Mouse (Mus musculus): ENCODE measurements at regions not wholly inside any gene's neighbourhood (a gene's known extent, or its start where the extent isn't known, plus 50 kb on each side); places are given as distances from the start of the nearest gene placed in this dataset.

GRCm38 (mm10) chr8:7108849-7109248, 1552.2 kb downstream of the Efnb2 start:
- Histone ChIP-seq H3K27me3 (ENCODE audit: control insufficient read depth, insufficient read depth, low read length) (no peaks in the 10 kb centered on the region), H3K36me3 (replicated peaks; ENCODE audit: control insufficient read depth, insufficient read depth, low read depth, low read length) (no peaks in the 10 kb centered on the region), H3K9ac (replicated peaks; ENCODE audit: low read length) (no peak overlapping the region), H3K27ac (replicated peaks; ENCODE audit: low read depth, low read length) (no peak overlapping the region), H3K9me3 (replicated peaks; ENCODE audit: control insufficient read depth, low read length) (no peaks in the 10 kb centered on the region), H3K4me3 (ENCODE audit: low read depth, low read length) (no peak overlapping the region), H3K4me1 (ENCODE audit: control insufficient read depth, insufficient read depth, low read length) (no peaks in the 10 kb centered on the region), H3K4me2 (ENCODE audit: low read depth, low read length) (no peak overlapping the region)
- DNase-seq (ENCODE audit: low spot score) (no peak), ATAC-seq (replicated peaks; ENCODE audit: insufficient number of reproducible peaks, low FRiP score, low TSS enrichment, low read depth) (no peak)

DNA sequence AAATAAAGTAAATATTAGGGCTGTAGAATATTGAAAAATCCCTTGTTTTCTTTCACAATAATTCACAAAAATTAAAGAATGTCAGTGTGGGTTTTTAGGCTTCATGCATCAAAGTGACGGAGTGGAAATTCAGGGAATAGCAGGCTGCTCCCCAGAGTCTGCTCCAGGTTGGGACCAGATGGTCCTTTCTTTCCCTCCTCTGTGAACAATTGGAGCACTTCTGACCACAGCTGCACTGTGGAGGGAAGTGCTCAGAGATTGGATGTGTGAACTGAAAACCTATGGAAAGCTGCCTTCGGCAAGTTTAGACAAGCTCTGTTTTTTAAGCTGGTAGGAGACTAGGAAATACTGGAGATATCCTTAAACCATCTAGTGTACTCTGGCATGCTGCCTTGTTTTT, 1563.5 kb downstream of the Efnb2 start:
- DNase-seq (ENCODE audit: low spot score), result peak; percentile 62
- no peaks in the 10 kb centered on the region for H3K4me1 ChIP-seq (ENCODE audit: control insufficient read depth, insufficient read depth, low read length)
- no peak overlapping the region for H3K4me3 ChIP-seq (ENCODE audit: low read depth, low read length)
- H3K4me2 ChIP-seq (ENCODE audit: low read depth, low read length), result no peak overlapping the region
- H3K36me3 ChIP-seq (replicated peaks; ENCODE audit: control insufficient read depth, insufficient read depth, low read depth, low read length), result no peaks in the 10 kb centered on the region
- peak; percentile 52 for ATAC-seq (replicated peaks; ENCODE audit: insufficient number of reproducible peaks, low FRiP score, low TSS enrichment, low read depth)
- H3K27ac ChIP-seq (replicated peaks; ENCODE audit: low read depth, low read length), result no peak overlapping the region
- no peaks in the 10 kb centered on the region for H3K27me3 ChIP-seq (ENCODE audit: control insufficient read depth, insufficient read depth, low read length)
- 19% methylated on average over 2 of the region's 2 CpGs for WGBS
- H3K9me3 ChIP-seq (replicated peaks; ENCODE audit: control insufficient read depth, low read length), result no peaks in the 10 kb centered on the region
- no peak overlapping the region for H3K9ac ChIP-seq (replicated peaks; ENCODE audit: low read length)

- Histone ChIP-seq H3K27me3 (ENCODE audit: control insufficient read depth, insufficient read depth, low read length) (no peaks in the 10 kb centered on the region), H3K4me3 (ENCODE audit: low read depth, low read length) (no peak overlapping the region), H3K4me2 (ENCODE audit: low read depth, low read length) (no peak overlapping the region), H3K27ac (replicated peaks; ENCODE audit: low read depth, low read length) (no peak overlapping the region), H3K36me3 (replicated peaks; ENCODE audit: control insufficient read depth, insufficient read depth, low read depth, low read length) (no peaks in the 10 kb centered on the region), H3K9ac (replicated peaks; ENCODE audit: low read length) (no peak overlapping the region), H3K4me1 (ENCODE audit: control insufficient read depth, insufficient read depth, low read length) (no peaks in the 10 kb centered on the region), H3K9me3 (replicated peaks; ENCODE audit: control insufficient read depth, low read length) (no peaks in the 10 kb centered on the region)
- WGBS, result 60% methylated on average over 2 of the region's 2 CpGs
- ATAC-seq (replicated peaks; ENCODE audit: insufficient number of reproducible peaks, low FRiP score, low TSS enrichment, low read depth) (no peak), DNase-seq (ENCODE audit: low spot score) (no peak)
Observed at GRCm38 (mm10) chr8:7092831-7093230, 1568.2 kb downstream of the Efnb2 start.

DNA sequence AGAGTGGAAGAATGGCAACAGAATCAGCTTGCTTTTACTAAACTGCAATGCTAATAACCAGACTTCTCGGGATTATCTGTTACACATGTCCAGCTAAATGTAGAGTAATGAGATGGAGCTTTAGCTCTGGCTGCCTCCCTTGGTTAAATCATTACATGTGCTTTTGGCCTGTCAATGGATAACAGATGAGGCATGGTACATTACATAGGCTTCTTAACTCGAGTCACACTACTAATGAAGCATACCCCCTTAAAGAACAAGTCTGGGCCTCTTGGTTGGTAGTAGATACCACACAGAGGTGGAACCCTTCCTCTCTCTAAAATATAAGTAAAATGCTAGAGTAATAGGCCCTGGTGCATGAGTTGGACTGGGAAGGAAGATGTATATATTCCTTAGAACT, 1572.9 kb downstream of the Efnb2 start:
- no peaks in the 10 kb centered on the region for H3K36me3 ChIP-seq (replicated peaks; ENCODE audit: control insufficient read depth, insufficient read depth, low read depth, low read length)
- H3K4me1 ChIP-seq (ENCODE audit: control insufficient read depth, insufficient read depth, low read length), result no peaks in the 10 kb centered on the region
- ATAC-seq (replicated peaks; ENCODE audit: insufficient number of reproducible peaks, low FRiP score, low TSS enrichment, low read depth) (no peak), DNase-seq (ENCODE audit: low spot score) (no peak)
- 45% methylated on average over 2 of the region's 2 CpGs for WGBS
- H3K9ac ChIP-seq (replicated peaks; ENCODE audit: low read length), result no peak overlapping the region
- no peak overlapping the region for H3K4me3 ChIP-seq (ENCODE audit: low read depth, low read length)
- H3K4me2 ChIP-seq (ENCODE audit: low read depth, low read length), result no peak overlapping the region
- no peaks in the 10 kb centered on the region for H3K27me3 ChIP-seq (ENCODE audit: control insufficient read depth, insufficient read depth, low read length)
- no peaks in the 10 kb centered on the region for H3K9me3 ChIP-seq (replicated peaks; ENCODE audit: control insufficient read depth, low read length)
- no peak overlapping the region for H3K27ac ChIP-seq (replicated peaks; ENCODE audit: low read depth, low read length)

DNA sequence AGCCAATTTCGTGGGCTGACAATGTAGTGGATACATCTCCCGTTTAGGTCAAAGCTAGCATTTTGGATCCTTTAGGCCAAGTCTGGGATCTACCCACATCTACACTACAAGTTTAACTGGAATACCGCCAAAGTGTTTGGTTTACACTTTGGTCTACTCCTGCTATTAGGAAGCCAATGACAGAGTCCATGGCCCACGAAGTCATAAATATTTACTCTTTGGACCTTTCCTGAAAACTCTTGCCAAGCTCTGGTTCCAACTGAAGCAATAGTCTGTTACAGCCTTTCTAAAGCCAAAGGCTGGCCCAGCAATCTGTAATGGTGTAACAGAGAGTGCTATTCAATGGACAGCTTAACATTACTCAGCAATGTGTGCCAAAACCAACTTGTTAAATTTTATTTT, 1600.8 kb downstream of the Efnb2 start:
- Histone ChIP-seq H3K4me2 (ENCODE audit: low read depth, low read length) (no peak overlapping the region), H3K9me3 (replicated peaks; ENCODE audit: control insufficient read depth, low read length) (no peaks in the 10 kb centered on the region), H3K27ac (replicated peaks; ENCODE audit: low read depth, low read length) (no peak overlapping the region), H3K36me3 (replicated peaks; ENCODE audit: control insufficient read depth, insufficient read depth, low read depth, low read length) (no peaks in the 10 kb centered on the region), H3K4me1 (ENCODE audit: control insufficient read depth, insufficient read depth, low read length) (no peaks in the 10 kb centered on the region), H3K9ac (replicated peaks; ENCODE audit: low read length) (no peak overlapping the region), H3K4me3 (ENCODE audit: low read depth, low read length) (no peak overlapping the region), H3K27me3 (ENCODE audit: control insufficient read depth, insufficient read depth, low read length) (no peaks in the 10 kb centered on the region)
- no peak for ATAC-seq (replicated peaks; ENCODE audit: insufficient number of reproducible peaks, low FRiP score, low TSS enrichment, low read depth)
- no peak for DNase-seq (ENCODE audit: low spot score)
- WGBS, result 85% methylated on average over 4 of the region's 4 CpGs

DNA sequence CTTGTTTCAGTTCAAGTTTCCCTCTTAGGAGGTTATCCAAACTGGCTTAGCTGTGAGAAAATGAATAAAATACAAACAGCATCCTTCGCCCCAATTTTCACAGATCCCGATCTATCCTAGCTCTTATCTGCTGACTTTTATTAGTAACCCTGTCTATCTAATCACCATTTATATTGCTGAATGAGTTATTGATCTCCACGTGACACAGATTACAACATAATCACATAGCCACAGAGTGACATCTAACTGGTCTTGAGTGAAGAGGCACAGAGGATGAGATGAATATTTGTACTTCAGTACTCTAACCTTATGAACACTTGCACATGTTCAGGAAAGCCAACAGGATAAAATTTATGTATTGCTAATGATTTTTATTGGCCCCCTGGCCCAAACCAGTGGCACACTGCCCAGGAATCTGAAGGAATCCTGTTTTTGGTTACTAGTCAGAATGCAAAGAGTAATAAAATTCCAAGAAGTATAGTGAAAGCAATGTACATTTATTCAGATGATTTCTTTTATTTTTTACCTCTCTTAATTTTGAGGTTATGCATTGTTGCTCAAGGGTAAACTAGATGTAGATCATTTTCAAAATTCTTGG, 1634.7 kb downstream of the Efnb2 start:
- Histone ChIP-seq H3K27ac (replicated peaks; ENCODE audit: low read depth, low read length) (no peak overlapping the region), H3K4me1 (ENCODE audit: control insufficient read depth, insufficient read depth, low read length) (no peaks in the 10 kb centered on the region), H3K36me3 (replicated peaks; ENCODE audit: control insufficient read depth, insufficient read depth, low read depth, low read length) (no peaks in the 10 kb centered on the region), H3K27me3 (ENCODE audit: control insufficient read depth, insufficient read depth, low read length) (no peaks in the 10 kb centered on the region), H3K4me3 (ENCODE audit: low read depth, low read length) (no peak overlapping the region), H3K4me2 (ENCODE audit: low read depth, low read length) (no peak overlapping the region), H3K9ac (replicated peaks; ENCODE audit: low read length) (no peak overlapping the region), H3K9me3 (replicated peaks; ENCODE audit: control insufficient read depth, low read length) (no peaks in the 10 kb centered on the region)
- ATAC-seq (replicated peaks; ENCODE audit: insufficient number of reproducible peaks, low FRiP score, low TSS enrichment, low read depth) (no peak), DNase-seq (ENCODE audit: low spot score) (no peak)
- WGBS, result 82% methylated on average over 3 of the region's 3 CpGs

GRCm38 (mm10) chr8:7024336-7024735, 1636.7 kb downstream of the Efnb2 start:
- DNase-seq (ENCODE audit: low spot score), result no peak
- WGBS, result 87% methylated on average over 3 of the region's 3 CpGs
- Histone ChIP-seq H3K36me3 (replicated peaks; ENCODE audit: control insufficient read depth, insufficient read depth, low read depth, low read length) (no peaks in the 10 kb centered on the region), H3K4me1 (ENCODE audit: control insufficient read depth, insufficient read depth, low read length) (no peaks in the 10 kb centered on the region), H3K9ac (replicated peaks; ENCODE audit: low read length) (no peak overlapping the region), H3K9me3 (replicated peaks; ENCODE audit: control insufficient read depth, low read length) (no peaks in the 10 kb centered on the region), H3K27me3 (ENCODE audit: control insufficient read depth, insufficient read depth, low read length) (no peaks in the 10 kb centered on the region), H3K4me3 (ENCODE audit: low read depth, low read length) (no peak overlapping the region), H3K4me2 (ENCODE audit: low read depth, low read length) (no peak overlapping the region), H3K27ac (replicated peaks; ENCODE audit: low read depth, low read length) (no peak overlapping the region)
- no peak for ATAC-seq (replicated peaks; ENCODE audit: insufficient number of reproducible peaks, low FRiP score, low TSS enrichment, low read depth)

DNA sequence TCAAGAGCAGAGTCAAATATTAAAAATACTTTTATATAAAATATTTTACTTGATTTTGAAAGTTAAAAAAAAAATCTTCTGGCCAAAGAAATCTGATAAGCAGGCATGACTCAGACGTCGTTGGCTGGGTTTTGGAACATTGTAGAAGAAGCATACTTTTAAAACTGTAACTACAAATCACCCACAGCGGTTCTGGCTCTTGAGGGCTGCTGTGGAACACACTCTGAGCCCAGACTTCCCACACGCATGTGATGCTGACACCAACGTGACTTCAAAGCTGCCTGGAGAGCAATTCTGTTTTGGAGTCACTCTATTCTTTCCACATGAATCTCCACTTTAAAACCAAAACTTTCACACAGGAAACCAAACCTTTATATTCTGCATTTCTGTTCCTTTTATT, 1649.2 kb downstream of the Efnb2 start:
- ATAC-seq (replicated peaks; ENCODE audit: insufficient number of reproducible peaks, low FRiP score, low TSS enrichment, low read depth), result no peak

More for the DNA sequence above, 1649.2 kb downstream of the Efnb2 start:
- H3K4me1 ChIP-seq (ENCODE audit: control insufficient read depth, insufficient read depth, low read length), result no peaks in the 10 kb centered on the region
- H3K27ac ChIP-seq (replicated peaks; ENCODE audit: low read depth, low read length), result no peak overlapping the region
- DNase-seq (ENCODE audit: low spot score), result no peak
- WGBS, result 66% methylated on average over 5 of the region's 5 CpGs
- no peak overlapping the region for H3K9ac ChIP-seq (replicated peaks; ENCODE audit: low read length)
- no peak overlapping the region for H3K4me2 ChIP-seq (ENCODE audit: low read depth, low read length)
- H3K27me3 ChIP-seq (ENCODE audit: control insufficient read depth, insufficient read depth, low read length), result no peaks in the 10 kb centered on the region
- H3K4me3 ChIP-seq (ENCODE audit: low read depth, low read length), result no peak overlapping the region
- H3K9me3 ChIP-seq (replicated peaks; ENCODE audit: control insufficient read depth, low read length), result no peaks in the 10 kb centered on the region
- no peaks in the 10 kb centered on the region for H3K36me3 ChIP-seq (replicated peaks; ENCODE audit: control insufficient read depth, insufficient read depth, low read depth, low read length)
